Mouse (Mus musculus): ENCODE data around the gene Jdp2.

DNA sequence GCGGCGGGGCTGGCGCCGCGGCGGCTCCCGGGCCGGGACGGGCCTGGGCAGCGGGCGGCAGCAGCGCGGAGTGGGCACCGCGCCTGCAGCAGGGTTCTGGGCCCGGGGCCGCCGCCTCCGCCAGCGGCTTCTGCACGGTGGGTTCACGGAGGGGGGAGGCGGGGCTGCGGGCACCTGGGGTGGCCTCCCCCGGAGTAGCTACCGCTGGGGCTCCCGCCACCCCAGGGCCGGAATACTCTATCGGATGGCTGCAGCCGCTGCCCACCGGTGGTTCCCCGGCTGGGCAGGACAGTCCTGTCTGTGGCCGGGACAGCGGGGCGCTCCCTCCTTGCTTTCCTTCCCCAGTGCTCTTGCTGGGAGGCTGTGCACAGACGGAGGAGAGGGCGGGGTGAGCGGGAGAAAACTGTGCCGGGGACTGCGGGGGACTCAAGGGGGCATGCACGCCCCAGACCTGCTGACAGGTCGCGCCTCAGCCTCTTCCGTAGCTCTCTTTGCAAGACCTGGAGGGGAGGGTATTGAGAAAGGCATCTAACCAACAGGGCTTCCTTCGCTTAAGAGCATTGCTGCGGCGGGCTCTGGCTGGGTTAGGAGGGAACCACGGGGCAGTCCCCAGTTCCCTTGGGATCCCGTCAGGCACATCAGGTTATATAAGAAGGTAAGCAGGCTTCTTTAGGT, 788 bp downstream of the Jdp2 start:
- TF ChIP-seq POLR2A (IDR thresholded peaks at IDR 0.05; ENCODE audit: low read depth, low read length): no peak
- TF ChIP-seq CTCF (IDR thresholded peaks at IDR 0.05; ENCODE audit: extremely low read depth, insufficient read length, insufficient replicate concordance, low read depth, low read length): no peak

Data from small intestine, adult 2 months (tissue).